Mouse (Mus musculus) MEL (cell line): Measurements from ENCODE around the gene Gtf2e1. TPM values are rescaled to one million over a fixed set of nuclear protein-coding genes. Genes with fewer than 3 reads are reported as not detected.
A peak's percentile ranks its signal among the peaks of the same experiment; 100 is the strongest.

Experiments used
- DNase-seq: peaks from one replicate; pipeline ENCODE4 v3.0.0; 2011; ENCODE audit warnings: low read depth, low spot score
- H3K27ac ChIP-seq: 2 replicates; pipeline ENCODE4 v1.5.1; 2012; ENCODE audit warnings: low read depth, mild to moderate bottlenecking, control low read depth, low read length, moderate library complexity; ENCODE audit not compliant: control insufficient read depth
- H3K27me3 ChIP-seq, 2 experiments: fragments of 150-350 bp in 1 of 2; sonication (generic) in 1 of 2; 2 replicates each; pipeline ENCODE4 v1.6.1; 2012; ENCODE audit warnings: low read length in 2 of 2, mild to moderate bottlenecking in 2 of 2, improper control_type of control experiment in 1 of 2, moderate library complexity in 1 of 2; ENCODE audit not compliant: insufficient read depth in 2 of 2, control insufficient read depth in 1 of 2
- H3K36me3 ChIP-seq, 2 experiments: 2 replicates each; pipeline ENCODE4 v1.6.1; 2012 to 2014; ENCODE audit warnings: low read length in 2 of 2, improper control_type of control experiment in 1 of 2, inconsistent platforms in 1 of 2, mild to moderate bottlenecking in 1 of 2; ENCODE audit not compliant: insufficient read depth in 2 of 2, control insufficient read depth in 1 of 2
- H3K4me1 ChIP-seq, 2 experiments: fragments of 150-350 bp in 1 of 2; sonication (generic) in 1 of 2; 2 replicates each; pipeline ENCODE4 v1.6.1; 2012; ENCODE audit warnings: low read length in 2 of 2, improper control_type of control experiment in 1 of 2, mild to moderate bottlenecking in 1 of 2; ENCODE audit not compliant: insufficient read depth in 2 of 2, control insufficient read depth in 1 of 2
- H3K4me3 ChIP-seq, 2 experiments: fragments of 150-350 bp in 1 of 2; sonication (generic) in 1 of 2; 2 replicates each; pipeline ENCODE4 v1.5.1; 2012; ENCODE audit warnings: low read depth in 2 of 2, low read length in 2 of 2, mild to moderate bottlenecking in 2 of 2, moderate library complexity in 2 of 2, control low read depth in 1 of 2, improper control_type of control experiment in 1 of 2; ENCODE audit not compliant: control insufficient read depth in 1 of 2, insufficient read depth in 1 of 2
- H3K79me2 ChIP-seq: 2 replicates; pipeline ENCODE4 v1.6.1; 2012; ENCODE audit warnings: mild to moderate bottlenecking, low read length, moderate library complexity; ENCODE audit not compliant: control insufficient read depth, poor library complexity, insufficient read depth
- H3K9ac ChIP-seq: 2 replicates; pipeline ENCODE4 v1.6.1; 2012; ENCODE audit warnings: low read depth, mild to moderate bottlenecking, control low read depth, low read length, moderate library complexity; ENCODE audit not compliant: control insufficient read depth, poor library complexity, severe bottlenecking
- H3K9me3 ChIP-seq: fragments of 150-350 bp; sonication (generic); replicated peaks from 2 replicates; pipeline ENCODE4 v1.6.1; 2012; ENCODE audit warnings: mild to moderate bottlenecking, low read length, improper control_type of control experiment, moderate library complexity; ENCODE audit not compliant: insufficient read depth
- BHLHE40 ChIP-seq: IDR thresholded peaks from 2 replicates; pipeline ENCODE4 v1.6.1; 2012; ENCODE audit warnings: low read depth, mild to moderate bottlenecking, inconsistent platforms, low read length, improper control_type of control experiment, borderline replicate concordance
- CHD1 ChIP-seq: IDR thresholded peaks from 2 replicates; pipeline ENCODE4 v1.6.1; 2012; ENCODE audit warnings: low read depth, mild to moderate bottlenecking, inconsistent platforms, low read length, improper control_type of control experiment
- CHD2 ChIP-seq: IDR thresholded peaks from 2 replicates; pipeline ENCODE4 v1.6.1; 2011; ENCODE audit warnings: low read length, improper control_type of control experiment
- CTCF ChIP-seq, 3 experiments: IDR thresholded peaks in 2 of 3; conservative IDR thresholded peaks in 1 of 3; 2 replicates each; pipeline ENCODE4 v1.5.1; 2011 to 2012; ENCODE audit warnings: low read length in 3 of 3, low read depth in 2 of 3, mild to moderate bottlenecking in 2 of 3, improper control_type of control experiment in 1 of 3, inconsistent platforms in 1 of 3, mixed read lengths in 1 of 3, moderate library complexity in 1 of 3; ENCODE audit not compliant: control insufficient read depth in 1 of 3, insufficient read depth in 1 of 3, poor library complexity in 1 of 3, severe bottlenecking in 1 of 3
- E2F4 ChIP-seq: IDR thresholded peaks from 2 replicates; pipeline ENCODE4 v1.6.1; 2011; ENCODE audit warnings: low read depth, low read length, improper control_type of control experiment, borderline replicate concordance
- EP300 ChIP-seq, 2 experiments: IDR thresholded peaks; 2 replicates each; pipeline ENCODE4 v1.6.1; 2011; ENCODE audit warnings: improper control_type of control experiment in 2 of 2, low read length in 2 of 2, low read depth in 1 of 2, mild to moderate bottlenecking in 1 of 2
- ETS1 ChIP-seq: IDR thresholded peaks from 2 replicates; pipeline ENCODE4 v1.6.1; 2012; ENCODE audit warnings: low read depth, mild to moderate bottlenecking, inconsistent platforms, low read length, improper control_type of control experiment, moderate library complexity
- GABPA ChIP-seq: IDR thresholded peaks from 2 replicates; pipeline ENCODE4 v1.6.1; 2012; ENCODE audit warnings: low read depth, mild to moderate bottlenecking, inconsistent platforms, low read length, improper control_type of control experiment, moderate library complexity
- HCFC1 ChIP-seq: IDR thresholded peaks from 2 replicates; pipeline ENCODE4 v1.6.1; 2012; ENCODE audit warnings: low read depth, mild to moderate bottlenecking, inconsistent platforms, low read length, improper control_type of control experiment, moderate library complexity
- JUND ChIP-seq: IDR thresholded peaks from 2 replicates; pipeline ENCODE4 v1.6.1; 2011; ENCODE audit warnings: low read depth, mild to moderate bottlenecking, improper control_type of control experiment, low read length
- KAT2A ChIP-seq: conservative IDR thresholded peaks from 2 replicates; pipeline ENCODE4 v1.6.1; 2012; ENCODE audit warnings: low read depth, low read length, improper control_type of control experiment, inconsistent platforms
- MAFK ChIP-seq: IDR thresholded peaks from 2 replicates; pipeline ENCODE4 v1.6.1; 2011; ENCODE audit warnings: low read depth, mild to moderate bottlenecking, low read length, improper control_type of control experiment, borderline replicate concordance
- MAX ChIP-seq: IDR thresholded peaks from 2 replicates; pipeline ENCODE4 v1.6.1; 2011; ENCODE audit warnings: low read length, improper control_type of control experiment
- MAZ ChIP-seq: IDR thresholded peaks from 2 replicates; pipeline ENCODE4 v1.6.1; 2012; ENCODE audit warnings: low read depth, mild to moderate bottlenecking, inconsistent platforms, low read length, improper control_type of control experiment
- MEF2A ChIP-seq: IDR thresholded peaks from 2 replicates; pipeline ENCODE4 v1.6.1; 2014; ENCODE audit warnings: low read depth, mild to moderate bottlenecking, inconsistent platforms, low read length, improper control_type of control experiment; ENCODE audit not compliant: poor library complexity, insufficient replicate concordance, severe bottlenecking; ENCODE audit errors: extremely low read depth
- MXI1 ChIP-seq: IDR thresholded peaks from 2 replicates; pipeline ENCODE4 v1.6.1; 2011; ENCODE audit warnings: mild to moderate bottlenecking, low read depth, low read length, improper control_type of control experiment
- MYB ChIP-seq: IDR thresholded peaks from 2 replicates; pipeline ENCODE4 v1.6.1; 2011; ENCODE audit warnings: mild to moderate bottlenecking, low read depth, low read length, improper control_type of control experiment
- MYC ChIP-seq: IDR thresholded peaks from 2 replicates; pipeline ENCODE4 v1.6.1; 2011; ENCODE audit warnings: low read depth, mild to moderate bottlenecking, low read length, improper control_type of control experiment, moderate library complexity
- NRF1 ChIP-seq: IDR thresholded peaks from 2 replicates; pipeline ENCODE4 v1.6.1; 2014; ENCODE audit warnings: low read depth, mild to moderate bottlenecking, inconsistent platforms, low read length, improper control_type of control experiment, moderate library complexity; ENCODE audit not compliant: poor library complexity, insufficient read depth, severe bottlenecking
- POLR2A ChIP-seq, 2 experiments: IDR thresholded peaks; 2 replicates each; pipeline ENCODE4 v1.6.1; 2011 to 2012; ENCODE audit warnings: low read length in 2 of 2, mild to moderate bottlenecking in 2 of 2, control low read depth in 1 of 2, improper control_type of control experiment in 1 of 2, low read depth in 1 of 2, moderate library complexity in 1 of 2; ENCODE audit not compliant: control insufficient read depth in 1 of 2, insufficient read depth in 1 of 2, poor library complexity in 1 of 2
- POLR2AphosphoS5 ChIP-seq: IDR thresholded peaks from 2 replicates; pipeline ENCODE4 v1.6.1; 2012; ENCODE audit warnings: low read depth, borderline replicate concordance, mild to moderate bottlenecking, inconsistent platforms, low read length, moderate library complexity, mixed read lengths
- RAD21 ChIP-seq: IDR thresholded peaks from 2 replicates; pipeline ENCODE4 v1.6.1; 2011; ENCODE audit warnings: mild to moderate bottlenecking, low read depth, low read length, improper control_type of control experiment
- RCOR1 ChIP-seq: IDR thresholded peaks from 2 replicates; pipeline ENCODE4 v1.6.1; 2012; ENCODE audit warnings: low read depth, mild to moderate bottlenecking, inconsistent platforms, low read length, improper control_type of control experiment
- SIN3A ChIP-seq: IDR thresholded peaks from 2 replicates; pipeline ENCODE4 v1.6.1; 2012; ENCODE audit warnings: low read length, improper control_type of control experiment, inconsistent platforms
- SMC3 ChIP-seq: IDR thresholded peaks from 2 replicates; pipeline ENCODE4 v1.6.1; 2011; ENCODE audit warnings: low read depth, low read length, improper control_type of control experiment
- TAL1 ChIP-seq: IDR thresholded peaks from 2 replicates; pipeline ENCODE4 v1.6.1; 2012; ENCODE audit warnings: mild to moderate bottlenecking, inconsistent platforms, low read length, moderate library complexity, mixed read lengths
- TBP ChIP-seq: IDR thresholded peaks from 2 replicates; pipeline ENCODE4 v1.8.0; 2011; ENCODE audit warnings: low read depth, low read length, improper control_type of control experiment
- TCF12 ChIP-seq: IDR thresholded peaks from 2 replicates; pipeline ENCODE4 v1.6.1; 2014; ENCODE audit warnings: low read depth, mild to moderate bottlenecking, inconsistent platforms, low read length, improper control_type of control experiment, moderate library complexity
- UBTF ChIP-seq: IDR thresholded peaks from 2 replicates; pipeline ENCODE4 v1.6.1; 2012; ENCODE audit warnings: low read depth, mild to moderate bottlenecking, inconsistent platforms, low read length, improper control_type of control experiment, moderate library complexity, borderline replicate concordance; ENCODE audit not compliant: insufficient read depth
- USF1 ChIP-seq: IDR thresholded peaks from 2 replicates; pipeline ENCODE4 v1.6.1; 2014; ENCODE audit warnings: low read depth, mild to moderate bottlenecking, inconsistent platforms, low read length, improper control_type of control experiment, moderate library complexity
- ZC3H11A ChIP-seq: IDR thresholded peaks from 2 replicates; pipeline ENCODE4 v1.6.1; 2012; ENCODE audit warnings: low read depth, mild to moderate bottlenecking, inconsistent platforms, low read length, improper control_type of control experiment
- ZKSCAN1 ChIP-seq: IDR thresholded peaks from 2 replicates; pipeline ENCODE4 v1.6.1; 2012; ENCODE audit warnings: low read depth, mild to moderate bottlenecking, inconsistent platforms, low read length, improper control_type of control experiment, moderate library complexity
- ZMIZ1 ChIP-seq: IDR thresholded peaks from 2 replicates; pipeline ENCODE4 v1.6.1; 2012; ENCODE audit warnings: low read depth, mild to moderate bottlenecking, inconsistent platforms, low read length, improper control_type of control experiment, moderate library complexity
- ZNF384 ChIP-seq: IDR thresholded peaks from 2 replicates; pipeline ENCODE4 v1.6.1; 2012; ENCODE audit warnings: low read depth, mild to moderate bottlenecking, inconsistent platforms, low read length, improper control_type of control experiment
- polyA plus RNA-seq, 2 experiments: library from polyadenylated mRNA; stranded (reverse) in 1 of 2; unstranded in 1 of 2; fragments of >175 nt in 1 of 2; fragments of >200 nt in 1 of 2; gene quantifications; 2 replicates each; pipeline versions ENCODE4 v1.2.1 to v1.2.4; 2012; ENCODE audit warnings: low replicate concordance in 2 of 2, low read depth in 1 of 2; ENCODE audit not compliant: insufficient read length in 2 of 2, insufficient read depth in 1 of 2, missing spikeins in 1 of 2
- total RNA-seq: library from RNA; depleted of rRNA; stranded (reverse); fragments of 300-350 nt; gene quantifications from 2 replicates; pipeline ENCODE4 v1.2.3, GENCODE M21; 2012; rRNA removed

Gene Gtf2e1
- total RNA-seq (34.4 and 37.9 TPM in 2 replicates), polyA plus RNA-seq (10 to 100 TPM in 1 of 2 experiments, not detected in 1; 29.3 TPM)

DNA sequence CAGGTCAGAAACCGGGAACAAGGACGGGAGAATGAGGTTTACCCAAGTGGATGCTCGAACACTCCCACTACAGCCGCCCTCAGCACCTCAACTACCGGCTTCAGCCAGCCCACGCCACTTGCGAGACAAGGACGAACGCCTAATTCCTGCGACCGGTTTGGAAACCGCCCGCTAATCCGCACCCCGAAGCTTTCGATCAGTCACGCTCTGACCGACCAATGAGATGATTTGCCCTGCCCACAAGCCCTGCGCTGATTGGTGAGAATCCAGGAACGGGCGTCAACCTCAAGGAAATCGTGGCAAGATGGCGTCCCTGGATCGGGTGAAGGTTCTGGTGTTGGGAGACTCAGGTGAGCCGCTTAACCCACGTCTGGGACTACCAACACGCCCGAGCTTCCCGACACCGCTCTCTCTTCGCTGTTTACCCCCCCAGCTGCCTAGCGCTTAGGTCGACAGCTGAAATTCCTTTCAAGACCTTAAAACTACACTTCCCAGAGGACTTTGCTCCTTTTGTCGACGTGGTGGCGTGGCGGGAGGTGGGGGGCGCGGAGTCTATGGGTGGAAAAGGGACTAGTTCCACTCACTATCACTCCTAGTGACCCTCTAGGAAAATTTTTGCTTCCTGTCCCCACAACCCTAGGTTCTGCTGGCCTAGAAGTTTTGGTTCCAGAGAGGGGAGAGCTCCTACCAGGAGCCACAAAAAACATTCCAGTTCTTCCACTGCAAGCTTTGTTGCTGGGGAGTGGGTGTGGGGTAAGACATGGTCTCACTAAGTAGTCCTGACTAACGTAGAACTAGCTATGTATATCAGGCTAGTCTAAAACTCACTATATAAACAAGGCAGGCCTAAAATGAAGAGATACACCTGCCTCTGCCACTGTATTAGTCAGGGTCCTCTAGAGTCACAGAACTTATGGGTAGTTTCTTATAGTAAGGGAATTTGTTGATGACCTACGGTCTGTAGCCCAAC lies at the start of gene Gtf2e1, which contains the start of gene Rabl3:
Gtf2e1 (minus strand) TSS at position 179 of the 970 bp plus-strand sequence.
Rabl3 (plus strand) TSS at position 275 of the 970 bp plus-strand sequence.
- Histone ChIP-seq H3K4me1 (peaks cover 0 to 15% of the 10 kb centered on the region in 2 experiments; a peak in 1 of 4 replicates), H3K4me3 (peak within 1 kb of the TSS; percentile 73 to 95)
- TF ChIP-seq POLR2A (IDR thresholded peaks at IDR 0.05; ENCODE audit: control insufficient read depth in 1 of 2, insufficient read depth in 1 of 2, low read depth in 1 of 2, low read length in 2 of 2, poor library complexity in 1 of 2) (peak; percentile 68 to 95; a peak in 2 of 4 replicates), ZC3H11A (no peak), SIN3A (peak; percentile 95), JUND (no peak), HCFC1 (peak; percentile 88), MXI1 (peak; percentile 90), USF1 (peak; percentile 45; the same call in 1 of the 2 replicates), MEF2A (no peak), TCF12 (peak; percentile 36; the same call in 1 of the 2 replicates), ZKSCAN1 (no peak), BHLHE40 (no peak), CTCF (IDR thresholded peaks at IDR 0.05 in 2 of 3, conservative IDR thresholded peaks at IDR 0.05 in 1 of 3; ENCODE audit: control insufficient read depth in 1 of 3, insufficient read depth in 1 of 3, low read depth in 2 of 3, low read length in 3 of 3, poor library complexity in 1 of 3, severe bottlenecking in 1 of 3) (no peak), RAD21 (no peak), MAFK (no peak), KAT2A (peak; percentile 59; the same call in 1 of the 2 replicates), ZNF384 (no peak), NRF1 (no peak), POLR2AphosphoS5 (no peak), MAX (peak; percentile 65), ZMIZ1 (0 out of 2 replicates have a peak, but pooled peaks have one; percentile 46), RCOR1 (no peak), TBP (peak; percentile 73), MYC (peak; percentile 91), EP300 (IDR thresholded peaks at IDR 0.05; ENCODE audit: low read depth in 1 of 2, low read length in 2 of 2) (no peak), SMC3 (no peak), CHD2 (no peak; the same call in 1 of the 2 replicates), MAZ (peak; percentile 85), GABPA (no peak), ETS1 (no peak), MYB (no peak), TAL1 (no peak), CHD1 (no peak), UBTF (no peak), E2F4 (0 out of 2 replicates have a peak, but pooled peaks have one; percentile 61)

More for the DNA sequence above, at the start of gene Gtf2e1, which contains the start of gene Rabl3:
- Histone ChIP-seq H3K36me3 (peaks cover 0 to 20% of the 10 kb centered on the region in 2 experiments; a peak in 3 of 4 replicates), H3K79me2 (peaks cover 37% of the 10 kb centered on the region), H3K9ac (peak within 1 kb of the TSS; percentile 94), H3K9me3 (no peaks in the 10 kb centered on the region), H3K27ac (peak within 1 kb of the TSS; percentile 78), H3K27me3 (no peaks in the 10 kb centered on the region)
- DNase-seq, result peak; percentile 99
